Mouse (Mus musculus): Measurements from ENCODE around the gene Aip. TPM values are rescaled to one million over a fixed set of nuclear protein-coding genes. Genes with fewer than 3 reads are reported as not detected.
A peak's percentile ranks its signal among the peaks of the same experiment; 100 is the strongest.
"Not testable (repeated sequence)": the region's sequence is repeated elsewhere in the genome, so short reads cannot be mapped to it uniquely, and the experiment has no call there.

Aip gene
- total RNA-seq, 2 experiments from 2014 or later: 20.9 to 52.1 TPM

DNA sequence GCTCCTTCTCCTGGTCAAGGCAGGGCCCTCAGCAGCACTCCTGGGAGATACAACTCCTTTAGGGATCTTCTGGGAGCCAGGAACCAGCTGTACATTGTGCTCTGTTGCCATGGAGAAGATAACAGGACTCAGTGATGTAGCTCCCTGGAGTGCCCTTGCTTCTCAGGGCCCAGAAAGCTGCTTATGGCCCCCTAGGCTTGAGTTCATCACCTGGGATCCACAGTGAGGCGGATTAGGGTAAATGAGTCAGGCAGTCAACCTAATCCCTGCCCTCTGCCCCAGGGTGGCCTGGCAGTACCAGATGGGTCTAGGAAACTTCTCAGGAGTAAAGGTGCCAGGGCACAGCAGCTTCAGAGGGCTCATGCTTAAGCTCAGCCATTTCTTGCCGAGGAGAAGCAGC lies 13.8 kb upstream of the Aip start, which contains the start of gene Gpr152:
Gene Gpr152 (plus strand): TSS at position 342 of the 400 bp plus-strand sequence.
- ATAC-seq (replicated peaks; ENCODE audit: low FRiP score, poor library complexity, severe bottlenecking): no peak

DNA sequence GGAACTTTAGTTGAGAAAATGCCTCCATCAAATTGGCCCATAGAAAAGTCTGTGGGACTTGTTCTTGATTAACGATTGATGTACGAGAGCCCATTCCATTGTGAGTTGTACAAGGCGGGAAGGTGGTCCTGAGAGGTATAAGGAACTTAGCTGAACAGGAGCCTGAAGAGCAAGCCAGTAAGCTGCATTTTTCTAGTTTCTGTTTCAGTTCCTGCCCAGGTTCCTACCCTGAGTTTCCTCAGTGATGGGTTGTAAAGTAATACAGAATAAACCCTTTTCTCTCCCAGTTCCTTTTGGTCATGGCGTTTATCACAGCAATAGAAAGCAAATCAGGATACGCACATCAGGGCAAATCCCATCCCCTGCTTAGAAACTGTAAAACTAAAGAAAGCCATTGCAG lies 12.3 kb upstream of the Aip start:
- no peak for ATAC-seq (replicated peaks; ENCODE audit: low FRiP score, poor library complexity, severe bottlenecking)

DNA sequence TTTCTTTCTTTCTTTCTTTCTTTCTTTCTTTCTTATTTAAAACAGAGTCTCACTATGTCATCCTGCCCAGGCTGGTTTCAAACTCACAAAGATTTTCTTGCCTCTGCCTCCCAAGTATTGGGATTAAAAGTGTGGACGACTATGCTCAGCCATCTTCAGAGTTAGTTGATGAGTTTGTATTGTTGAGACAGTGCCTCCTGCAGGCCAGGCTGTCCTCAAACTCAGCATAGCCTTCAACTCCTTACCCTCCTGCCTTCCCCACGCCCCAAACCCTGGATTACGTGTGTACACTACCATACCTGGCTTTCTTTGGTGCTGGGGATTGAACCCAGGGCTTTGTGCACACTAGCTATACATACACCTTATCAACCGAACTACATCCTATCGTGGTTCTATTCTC lies 10.8 kb upstream of the Aip start:
- ATAC-seq (replicated peaks; ENCODE audit: low FRiP score, poor library complexity, severe bottlenecking): peak; percentile 64

DNA sequence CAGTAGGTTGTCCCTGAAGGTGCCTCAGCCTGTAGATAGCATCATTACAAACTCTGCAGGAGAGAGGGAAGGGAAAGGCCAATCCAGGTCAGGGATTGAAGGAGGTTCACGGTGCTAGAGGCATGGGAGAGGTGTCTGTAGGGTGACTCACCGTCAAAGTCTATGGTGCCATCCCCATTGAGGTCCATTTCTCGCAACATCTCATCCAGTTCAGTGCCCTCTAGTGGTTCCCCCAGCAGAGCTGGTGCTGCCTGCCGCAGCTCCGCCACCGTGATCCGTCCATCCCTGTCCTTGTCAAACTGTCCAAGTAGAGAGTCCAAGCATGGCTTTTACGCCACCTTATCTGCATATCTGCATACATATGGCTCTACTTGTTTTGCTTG lies 10.3 kb upstream of the Aip start:
- peak; percentile 73 for ATAC-seq (replicated peaks; ENCODE audit: low FRiP score, poor library complexity, severe bottlenecking)

DNA sequence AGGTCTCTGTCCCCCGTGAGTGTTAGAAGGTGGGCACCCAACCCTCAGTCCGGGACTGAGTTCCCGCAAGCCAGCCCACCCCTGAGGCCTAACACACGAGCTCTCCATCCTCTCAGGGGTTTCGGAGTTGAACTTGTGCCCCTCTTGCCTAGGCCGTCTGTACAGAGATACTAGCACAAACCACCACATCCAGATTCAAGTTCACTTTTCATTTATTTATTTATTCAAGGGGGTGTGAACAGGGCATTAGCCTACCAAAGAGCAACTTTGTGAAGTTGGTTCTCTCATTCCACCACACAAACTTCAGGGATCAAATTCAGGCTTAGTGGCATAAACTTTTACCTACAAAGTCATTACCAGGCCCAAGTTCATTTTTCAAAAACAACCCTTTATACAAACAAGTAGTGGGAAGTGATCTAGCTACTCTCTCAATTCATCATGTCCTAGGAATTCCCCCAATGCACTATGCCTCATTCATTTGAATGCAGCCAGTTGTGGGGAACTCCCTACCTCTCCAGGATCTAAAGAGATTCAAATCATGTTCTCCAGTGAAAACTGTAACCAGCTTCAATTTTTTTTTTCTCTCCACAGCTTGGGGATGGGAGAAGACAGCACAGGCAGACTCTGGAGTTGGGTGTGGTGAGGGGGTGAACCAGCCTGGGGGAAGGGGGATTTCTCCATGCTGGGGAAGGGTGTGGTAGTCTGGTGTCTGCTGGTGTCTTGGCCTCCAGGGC lies 9.7 kb upstream of the Aip start:
- ATAC-seq (replicated peaks; ENCODE audit: low FRiP score, poor library complexity, severe bottlenecking): not testable (repeated sequence)

DNA sequence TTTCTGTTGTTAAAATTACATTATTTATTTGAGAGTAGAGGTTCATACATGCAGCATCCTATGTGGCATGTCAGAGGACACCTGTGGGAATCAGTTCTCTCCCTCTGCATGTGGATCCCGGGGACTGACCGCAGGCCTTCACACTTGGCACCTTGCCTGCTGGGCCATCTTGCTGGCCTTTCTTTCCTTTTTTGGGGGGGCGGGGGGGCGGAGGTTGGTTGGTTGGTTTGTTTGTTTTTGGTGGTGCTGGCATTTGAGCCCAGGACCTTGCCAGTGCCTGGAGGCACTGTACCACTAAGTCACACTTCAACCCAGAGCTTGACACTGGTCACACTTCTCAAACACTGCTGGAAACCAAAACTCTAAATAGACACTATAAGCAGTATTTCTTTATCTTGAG lies 8.7 kb upstream of the Aip start:
- no peak for ATAC-seq (replicated peaks; ENCODE audit: low FRiP score, poor library complexity, severe bottlenecking)

DNA sequence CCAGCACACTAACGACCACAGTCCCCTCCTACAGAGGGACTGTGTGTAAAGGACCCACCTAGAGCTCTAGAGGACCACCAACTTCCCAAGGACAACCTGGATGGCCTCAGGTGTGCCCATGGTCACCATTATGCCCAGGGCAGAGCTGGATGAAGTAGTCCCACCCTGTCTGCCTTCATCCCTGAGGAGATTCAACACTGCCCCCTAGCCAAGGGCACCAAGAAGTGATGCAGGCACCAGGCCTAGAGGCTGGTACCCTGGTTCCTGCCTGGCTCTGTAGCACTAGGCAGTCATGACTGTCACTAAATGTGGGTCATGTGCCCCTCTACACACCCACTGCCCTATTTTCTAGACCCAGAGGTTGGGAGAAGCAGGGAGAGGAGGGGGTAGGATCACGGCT lies 6.1 kb upstream of the Aip start:
- peak; percentile 53 for ATAC-seq (replicated peaks; ENCODE audit: low FRiP score, poor library complexity, severe bottlenecking)

DNA sequence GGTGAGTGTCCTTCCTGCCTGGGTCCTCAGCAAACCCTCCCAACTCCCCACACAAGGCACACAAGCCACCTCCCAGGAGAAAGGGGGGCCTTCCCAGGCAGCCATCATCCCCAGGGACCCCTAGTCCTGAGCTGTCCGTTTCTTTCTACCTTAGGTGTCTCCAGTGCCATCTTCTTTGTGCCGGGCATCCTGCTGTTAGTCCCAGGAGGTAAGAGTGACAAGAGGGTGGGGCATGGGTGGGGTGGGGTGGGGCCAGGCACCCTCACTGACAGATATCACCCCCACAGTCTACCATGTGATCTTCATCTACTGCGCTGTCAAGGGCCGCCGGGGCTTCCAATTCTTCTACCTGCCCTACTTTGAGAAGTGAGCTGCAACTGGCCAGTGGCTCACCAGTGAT lies 5.4 kb upstream of the Aip start:
- ATAC-seq (replicated peaks; ENCODE audit: low FRiP score, poor library complexity, severe bottlenecking): peak; percentile 49

DNA sequence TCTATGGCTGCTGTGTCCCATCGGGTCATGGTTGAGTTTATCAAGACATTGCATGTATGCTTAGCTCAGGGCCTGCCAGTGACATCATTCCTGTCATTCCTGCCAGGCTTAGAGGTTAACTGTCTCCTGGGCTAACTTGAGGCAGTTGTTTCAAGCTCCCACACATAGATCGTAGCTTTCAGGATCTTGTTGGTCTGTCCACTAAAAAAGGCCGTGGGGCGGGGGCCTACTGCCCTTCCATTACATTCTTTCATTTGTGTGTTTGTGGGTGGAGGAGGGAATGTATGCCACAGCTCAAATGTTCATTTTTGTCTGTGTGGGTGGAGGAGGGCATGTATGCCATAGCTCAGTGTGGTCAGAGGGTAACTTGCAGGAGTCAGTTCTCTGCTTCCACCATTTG lies 4.4 kb upstream of the Aip start:
- 0 out of 2 replicates have a peak, but pooled peaks have one; percentile 6 for ATAC-seq (replicated peaks; ENCODE audit: low FRiP score, poor library complexity, severe bottlenecking)

DNA sequence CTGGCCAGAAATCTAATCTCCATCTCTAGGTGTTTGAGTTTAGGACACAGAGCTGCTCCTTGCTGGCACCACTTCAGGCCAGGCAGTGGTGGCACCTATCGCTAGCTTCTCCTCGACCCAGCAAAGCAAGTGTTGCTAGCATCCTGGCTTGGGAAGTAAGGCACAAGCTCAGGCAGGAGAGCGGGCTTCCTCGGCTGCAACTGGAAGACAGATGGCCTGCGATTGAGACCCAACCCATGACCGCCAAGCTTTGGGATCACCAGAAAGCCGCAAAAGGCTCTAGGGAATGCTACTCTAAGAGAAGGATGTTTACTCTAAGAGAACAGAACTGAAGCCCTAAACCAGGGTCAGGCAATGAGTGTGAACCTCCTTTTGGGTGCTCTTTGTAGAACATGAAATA lies 3.8 kb upstream of the Aip start:
- no peak for ATAC-seq (replicated peaks; ENCODE audit: low FRiP score, poor library complexity, severe bottlenecking)

DNA sequence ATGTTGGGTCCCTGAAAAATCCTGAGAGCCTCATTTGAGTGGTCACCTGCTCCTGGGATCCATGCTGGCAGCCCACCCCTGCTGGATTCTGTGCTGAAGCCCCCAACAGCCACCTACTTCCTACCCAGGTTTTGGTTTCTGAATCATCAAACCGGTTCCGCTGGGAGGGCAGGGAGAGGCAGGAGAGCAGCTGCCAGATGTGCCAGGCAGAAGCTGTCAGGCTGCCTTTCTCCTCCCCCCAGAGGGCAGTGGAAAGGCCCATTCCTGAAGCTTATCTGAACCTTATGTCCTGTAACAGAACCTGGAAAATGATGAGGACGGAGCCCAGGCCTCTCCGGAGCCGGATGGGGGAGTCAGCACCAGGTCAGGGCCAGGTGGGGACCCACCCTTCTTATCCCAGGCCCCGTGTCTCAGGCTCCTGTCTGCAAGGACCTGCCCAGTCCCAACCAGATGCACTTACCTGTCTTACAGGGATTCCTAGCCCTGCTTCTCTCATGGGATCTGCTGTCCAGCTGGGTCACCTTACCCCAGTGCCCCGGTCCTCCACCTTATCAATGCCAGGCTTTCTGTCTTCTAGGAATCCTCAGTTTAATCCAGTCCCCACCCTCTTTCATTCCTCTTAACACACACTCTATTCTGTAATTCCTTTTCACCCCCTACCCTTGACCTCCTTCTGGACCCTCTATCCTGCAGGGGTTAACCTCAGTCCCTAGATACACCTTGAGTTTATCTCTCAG lies 1.3 kb upstream of the Aip start:
- ATAC-seq (replicated peaks; ENCODE audit: low FRiP score, poor library complexity, severe bottlenecking): peak; percentile 14; the same call in 1 of the 2 replicates

DNA sequence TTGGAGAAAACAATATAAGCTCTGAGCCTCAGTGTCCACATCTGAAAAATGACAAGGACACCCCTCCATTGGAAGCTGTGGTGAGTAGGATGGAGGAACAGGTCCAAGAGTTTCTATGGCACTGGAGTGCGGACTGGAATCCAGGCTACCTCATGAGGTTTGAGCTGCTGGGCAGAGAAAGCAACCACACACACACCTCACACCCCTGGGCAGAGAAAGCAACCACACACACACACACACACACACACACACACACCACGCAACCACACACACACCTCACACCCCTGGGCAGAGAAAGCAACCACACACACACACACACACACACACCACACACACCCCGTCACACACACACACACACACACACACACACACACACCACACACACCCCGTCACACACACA lies 390 bp downstream of the Aip start:
- ATAC-seq (replicated peaks; ENCODE audit: low FRiP score, poor library complexity, severe bottlenecking): not testable (repeated sequence)

DNA sequence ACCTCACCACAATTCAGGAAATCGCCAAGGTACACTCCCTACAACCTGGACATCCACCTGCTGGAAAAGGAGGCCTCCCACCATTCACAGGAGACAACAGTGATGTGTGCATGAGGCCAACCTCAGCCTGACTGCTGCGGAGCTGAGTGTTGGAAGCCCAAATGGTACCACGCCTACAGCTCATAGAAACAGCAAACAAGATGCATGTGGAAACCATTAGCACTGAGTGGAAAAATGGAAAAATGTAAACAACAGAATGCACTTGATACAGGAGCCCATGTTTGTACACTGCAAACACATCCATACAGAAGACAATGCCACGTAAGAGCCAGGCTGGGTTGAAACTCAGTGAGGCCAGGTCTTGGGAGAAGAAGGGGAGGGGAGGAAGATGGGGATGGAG lies 1.2 kb downstream of the Aip start:
- no peak for ATAC-seq (replicated peaks; ENCODE audit: low FRiP score, poor library complexity, severe bottlenecking)

DNA sequence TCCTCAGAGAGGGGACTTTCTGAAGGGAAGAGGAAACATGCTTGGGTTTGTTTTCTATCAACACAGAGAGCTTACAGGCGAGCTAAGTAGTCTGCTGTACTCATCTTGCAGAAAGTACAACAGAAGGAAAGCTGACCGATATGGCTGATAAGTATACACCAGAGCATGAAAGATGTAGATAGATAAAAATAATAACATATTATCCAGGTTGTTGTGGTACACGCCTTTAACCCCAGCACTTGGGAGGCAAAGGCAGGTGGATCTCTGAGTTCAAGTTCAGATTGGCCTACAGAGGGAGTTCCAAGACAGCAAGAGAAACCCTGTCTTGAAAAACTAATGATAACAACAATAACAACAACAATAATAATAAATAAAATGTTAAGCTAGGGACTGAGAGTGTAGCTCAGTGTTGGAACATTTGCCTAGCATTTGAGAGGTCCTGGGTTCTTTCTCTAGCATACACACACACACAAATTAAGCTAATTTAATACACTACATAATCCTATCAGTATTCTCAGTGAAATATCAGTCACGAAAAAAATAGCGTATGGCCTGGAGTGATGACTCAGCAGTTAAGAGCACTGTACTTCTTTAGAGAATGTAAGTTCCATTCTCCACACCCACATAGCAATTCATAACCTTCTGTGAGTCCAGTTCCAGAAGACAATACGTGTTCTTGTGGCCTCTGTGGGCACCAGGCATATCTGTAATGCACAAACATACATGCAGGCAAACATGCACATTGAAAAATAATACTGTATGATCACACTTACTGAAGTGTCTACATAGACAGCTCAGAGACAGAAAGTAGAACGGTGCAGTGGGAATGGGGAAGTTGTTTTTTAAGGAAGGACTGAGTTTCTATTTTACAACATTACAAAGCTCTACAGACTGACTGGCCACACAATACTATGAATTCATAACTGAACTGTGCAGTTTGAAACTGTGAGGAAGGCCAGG lies 3.0 kb downstream of the Aip start:
- ATAC-seq (replicated peaks; ENCODE audit: low FRiP score, poor library complexity, severe bottlenecking): no peak

DNA sequence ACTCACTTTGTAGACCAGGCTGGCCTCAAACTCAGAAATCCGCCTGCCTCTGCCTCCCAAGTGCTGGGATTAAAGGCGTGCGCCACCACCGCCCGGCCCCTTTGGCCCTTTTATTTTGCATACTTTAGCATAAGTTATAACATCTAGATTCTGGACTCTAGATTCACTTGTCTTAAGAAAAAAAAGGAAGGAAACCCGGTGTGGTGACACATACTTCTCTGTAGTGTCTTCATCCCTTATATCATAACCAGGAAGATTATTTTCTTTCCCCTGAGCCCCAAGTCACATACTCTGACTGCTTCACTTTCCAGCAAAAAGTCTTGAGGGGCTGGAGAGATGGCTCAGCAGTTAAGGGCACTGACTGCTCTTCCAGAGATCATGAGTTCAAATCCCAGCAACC lies 3.8 kb downstream of the Aip start:
- ATAC-seq (replicated peaks; ENCODE audit: low FRiP score, poor library complexity, severe bottlenecking): not testable (repeated sequence)

DNA sequence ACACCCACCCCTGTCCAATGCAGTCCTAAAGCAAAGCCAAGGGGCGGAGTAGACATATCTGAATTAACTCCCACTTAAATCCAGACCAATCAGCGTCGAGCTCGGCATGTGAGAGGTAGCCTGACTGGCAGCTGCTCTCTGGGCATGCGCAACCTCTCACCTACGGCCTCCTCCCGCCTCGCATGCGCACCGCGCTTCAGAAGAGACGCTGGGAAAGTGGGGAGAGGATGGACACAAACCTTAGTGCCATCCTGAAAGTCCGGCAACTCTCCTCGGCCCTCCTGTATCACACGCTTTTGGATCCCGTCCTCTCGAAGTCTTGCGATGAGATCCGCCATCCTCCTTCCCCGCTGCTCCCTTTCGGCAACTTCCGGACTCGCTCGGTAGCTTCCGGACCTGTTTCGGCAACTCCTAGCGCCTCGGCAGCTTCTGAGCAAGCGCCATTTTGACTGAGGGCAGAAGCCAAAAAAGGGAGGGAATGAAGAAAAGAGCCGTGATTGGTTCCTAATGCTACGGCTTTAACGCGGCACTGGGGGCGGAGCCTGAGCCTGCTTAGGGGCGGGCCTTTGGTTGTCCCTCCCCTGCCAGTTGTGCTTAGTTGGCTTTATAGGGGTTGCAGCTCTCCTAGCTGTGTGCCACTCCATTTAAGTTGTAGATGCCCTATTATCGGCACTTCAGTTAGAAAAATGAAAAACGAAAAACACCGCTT lies 4.4 kb downstream of the Aip start:
- peak; percentile 76 for ATAC-seq (replicated peaks; ENCODE audit: low FRiP score, poor library complexity, severe bottlenecking)

DNA sequence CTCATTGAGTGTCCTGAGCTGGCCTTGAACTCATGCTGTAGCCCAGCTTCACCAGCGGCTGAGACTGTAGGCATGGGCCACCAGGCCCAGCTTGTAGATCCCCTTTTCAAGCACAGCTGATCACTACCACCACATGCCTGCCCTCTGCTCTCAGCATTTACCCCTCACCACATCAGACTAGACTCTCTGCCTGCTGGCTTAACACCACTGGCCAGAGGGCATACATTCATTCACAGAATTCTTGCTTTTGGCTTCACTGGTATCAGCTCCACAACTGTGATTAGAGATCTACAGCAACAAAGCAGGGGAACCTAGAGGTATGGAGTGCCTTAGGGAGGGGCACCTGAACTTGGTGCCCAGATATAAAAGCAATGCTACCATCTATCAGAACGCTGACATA lies 5.2 kb downstream of the Aip start:
- no peak for ATAC-seq (replicated peaks; ENCODE audit: low FRiP score, poor library complexity, severe bottlenecking)

DNA sequence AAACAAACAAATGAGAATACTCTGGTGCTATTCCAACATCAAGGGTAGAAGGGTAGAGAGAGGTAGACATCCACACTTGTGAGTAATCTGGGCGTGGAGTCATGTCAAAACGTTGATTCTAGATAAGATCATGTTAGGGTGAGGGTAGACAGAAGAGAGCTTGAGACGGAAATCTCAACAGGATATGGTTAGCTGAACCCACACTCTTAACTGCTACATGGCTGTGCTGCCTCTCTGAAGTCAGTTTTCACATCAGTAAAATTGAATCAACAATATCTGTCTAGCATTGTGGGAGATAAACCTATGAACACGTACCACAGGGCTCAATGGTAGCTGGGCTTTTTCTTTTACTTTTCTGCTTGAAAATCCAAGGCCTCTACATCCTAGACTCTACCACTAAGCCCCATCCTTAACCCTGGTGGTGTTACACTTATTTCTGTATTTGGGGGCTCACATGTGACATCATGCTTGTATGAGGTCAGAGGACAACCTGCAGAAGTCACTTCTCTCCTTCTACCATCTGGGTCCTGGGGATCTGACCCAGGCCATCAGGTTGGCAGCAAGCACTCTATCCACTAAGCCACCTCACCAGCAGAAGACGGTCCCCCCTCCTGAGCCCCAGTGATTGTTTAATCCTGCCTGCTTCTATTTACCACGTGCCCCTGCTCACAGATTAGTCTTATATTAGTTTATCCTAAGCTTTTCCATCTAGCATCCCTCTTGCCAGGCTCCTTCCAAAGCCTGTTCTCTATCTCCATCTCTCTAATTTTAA lies 5.8 kb downstream of the Aip start:
- no peak for ATAC-seq (replicated peaks; ENCODE audit: low FRiP score, poor library complexity, severe bottlenecking)

DNA sequence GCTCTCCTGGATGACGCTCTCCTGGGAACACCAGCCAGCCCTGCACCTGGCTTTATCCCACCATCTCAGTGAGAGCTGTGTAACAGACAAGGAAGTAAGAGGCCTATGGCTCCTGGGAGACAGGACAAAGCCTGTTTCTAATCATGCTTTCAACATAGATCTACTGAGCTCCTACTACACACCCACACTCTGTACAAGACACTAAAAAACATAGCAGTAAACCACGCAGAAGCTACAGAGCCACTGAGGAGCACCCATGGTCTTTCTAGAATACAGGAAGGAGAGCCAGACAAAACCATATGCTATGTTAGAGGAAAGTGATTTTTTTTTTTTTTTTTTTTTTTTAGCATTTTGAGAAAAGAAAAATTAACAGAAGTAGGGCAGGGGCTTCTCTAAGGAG lies 7.3 kb downstream of the Aip start:
- no peak for ATAC-seq (replicated peaks; ENCODE audit: low FRiP score, poor library complexity, severe bottlenecking)
